Mouse (Mus musculus) heart, adult 2 months (tissue): Measurements from ENCODE around the gene Pde8b. TPM values are rescaled to one million over a fixed set of nuclear protein-coding genes. Genes with fewer than 3 reads are reported as not detected.

Experiments used
- DNase-seq, 2 experiments: peaks; one replicate each; pipeline ENCODE4 v3.0.0; 2021
- H3K27ac ChIP-seq: fragments of 200-600 bp; 2 replicates; pipeline ENCODE4 v1.8.1; 2022
- H3K27me3 ChIP-seq: fragments of 200-500 bp; 2 replicates; pipeline ENCODE4 v1.6.1; 2012; ENCODE audit warnings: mild to moderate bottlenecking, low read length, inconsistent platforms, mixed read lengths; ENCODE audit not compliant: control insufficient read depth, insufficient read depth
- H3K36me3 ChIP-seq: fragments of 200-500 bp; 2 replicates; pipeline ENCODE4 v1.6.1; 2012; ENCODE audit warnings: low read length, inconsistent platforms; ENCODE audit not compliant: control insufficient read depth, insufficient read depth
- H3K4me1 ChIP-seq: fragments of 200-500 bp; 2 replicates; pipeline ENCODE4 v1.6.1; 2011; ENCODE audit warnings: low read length; ENCODE audit not compliant: control insufficient read depth, insufficient read depth
- H3K4me3 ChIP-seq: fragments of 200-600 bp; 2 replicates; pipeline ENCODE4 v1.8.1; 2022
- H3K79me2 ChIP-seq: fragments of 200-500 bp; replicated peaks from 2 replicates; pipeline ENCODE4 v1.6.1; 2012; ENCODE audit warnings: mild to moderate bottlenecking, inconsistent platforms, low read length, moderate library complexity, mixed read lengths; ENCODE audit not compliant: control insufficient read depth, insufficient read depth
- H3K9ac ChIP-seq: fragments of 200-500 bp; 2 replicates; pipeline ENCODE4 v1.6.1; 2012; ENCODE audit warnings: low read depth, mild to moderate bottlenecking, control low read depth, inconsistent platforms, low read length, mixed read lengths
- CTCF ChIP-seq: fragments of 200-600 bp; IDR thresholded peaks from 2 replicates; pipeline ENCODE4 v1.8.1; 2022; ENCODE audit warnings: antibody characterized with exemption, mild to moderate bottlenecking, moderate library complexity
- EP300 ChIP-seq: fragments of 200-500 bp; IDR thresholded peaks from 2 replicates; pipeline ENCODE4 v1.6.1; 2011; ENCODE audit warnings: low read depth, low read length, control low read depth; ENCODE audit not compliant: insufficient read depth
- POLR2A ChIP-seq: fragments of 200-500 bp; IDR thresholded peaks from 2 replicates; pipeline ENCODE4 v1.6.1; 2011; ENCODE audit warnings: mild to moderate bottlenecking, low read depth, low read length, control low read depth; ENCODE audit not compliant: insufficient read depth
- WGBS: fragments of 180-500 bp; shearing (Covaris S2); methylation state at CpG from one replicate; pipeline ENCODE4 v1.1.7; 2018; 5-methylcytosine and 5-hydroxymethylcytosine counted together
- intact Hi-C: fragments of 180-260 bp; cut with DNase I; formaldehyde crosslinking; loops from one replicate; pipeline ENCODE4 v1.15.1; 2025
- polyA plus RNA-seq: library from polyadenylated mRNA; depleted of rRNA; stranded (reverse); fragments of >200 nt; gene quantifications from 2 replicates; pipeline ENCODE4 v1.2.3, GENCODE M21; 2012
- total RNA-seq, 2 experiments: library from RNA; stranded (reverse); gene quantifications; 2 replicates each; pipeline ENCODE4 v1.2.3; 2021

Gene Pde8b
- total and polyA plus RNA-seq, 3 experiments: 1.7 to 5.0 (median 2.6) TPM

DNA sequence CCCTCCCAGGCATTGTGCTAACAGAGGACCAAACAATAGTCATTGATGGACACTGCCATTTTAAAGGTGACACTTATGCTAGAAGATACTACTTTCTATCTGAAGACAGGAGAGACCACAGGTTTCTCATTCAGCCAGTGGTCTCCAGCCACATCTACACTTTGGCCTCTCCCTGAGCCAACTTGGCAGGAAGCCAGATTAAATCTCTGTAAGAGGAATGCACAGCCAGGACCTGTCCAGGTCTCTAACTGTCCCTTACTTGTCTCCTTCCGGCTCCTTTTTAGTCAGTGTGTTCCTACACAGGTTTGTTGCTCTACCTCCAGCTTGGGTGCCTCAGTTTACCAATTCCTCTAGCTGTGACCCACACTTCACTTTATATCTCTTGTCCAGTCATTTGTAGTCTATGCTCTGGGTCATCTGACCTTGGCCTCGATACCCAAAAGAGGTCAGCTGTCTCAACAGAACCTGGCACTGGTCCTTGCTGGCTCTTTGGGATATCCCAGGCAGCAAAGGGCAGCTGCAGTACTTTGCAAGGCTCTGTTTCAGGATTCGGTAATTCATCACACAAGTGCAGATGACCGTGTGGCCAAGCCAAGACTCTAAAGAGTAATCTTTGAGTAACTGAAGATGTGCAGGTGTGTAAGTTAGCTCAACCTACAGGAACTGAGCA, 124.5 kb downstream of the Pde8b start:
- no peaks in the 10 kb centered on the region for H3K79me2 ChIP-seq
- no peak for DNase-seq
- H3K9ac ChIP-seq: no peak overlapping the region
- no peaks in the 10 kb centered on the region for H3K36me3 ChIP-seq
- no peaks in the 10 kb centered on the region for H3K27me3 ChIP-seq
- no peak overlapping the region for H3K4me3 ChIP-seq
- TF ChIP-seq CTCF (no peak), POLR2A (no peak)
- H3K4me1 ChIP-seq: no peaks in the 10 kb centered on the region; the same call in 1 of the 2 replicates
- 79% methylated on average over 4 of the region's 4 CpGs for WGBS
- intact Hi-C loops: no loop called here
- H3K27ac ChIP-seq: no peak overlapping the region

DNA sequence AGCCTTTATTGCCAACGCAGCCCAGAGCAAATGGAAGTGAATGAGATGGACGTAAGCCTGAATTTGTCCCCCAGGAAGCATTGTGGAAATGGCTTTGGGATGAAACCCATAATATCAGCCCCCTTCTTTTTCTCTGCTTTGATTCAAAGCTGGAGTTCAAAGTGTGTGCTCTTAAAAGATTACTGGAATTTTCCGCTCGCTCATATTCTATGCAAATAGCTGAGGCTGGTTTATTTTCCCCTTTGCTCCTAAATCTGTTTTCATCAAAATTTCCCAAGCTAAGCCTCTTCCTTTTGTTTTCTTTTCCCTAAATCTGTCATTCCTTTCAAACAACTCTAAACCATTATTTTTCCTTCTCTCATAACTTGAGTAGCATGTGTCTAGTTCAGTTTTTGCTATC, 129.6 kb downstream of the Pde8b start:
- Histone ChIP-seq H3K36me3 (no peaks in the 10 kb centered on the region), H3K9ac (no peak overlapping the region), H3K27ac (no peak overlapping the region), H3K79me2 (no peaks in the 10 kb centered on the region), H3K27me3 (no peaks in the 10 kb centered on the region), H3K4me1 (no peaks in the 10 kb centered on the region), H3K4me3 (no peak overlapping the region)
- intact Hi-C loops: no loop called here
- no peak for TF ChIP-seq POLR2A
- DNase-seq: no peak
- 77% methylated on average over 4 of the region's 4 CpGs for WGBS

DNA sequence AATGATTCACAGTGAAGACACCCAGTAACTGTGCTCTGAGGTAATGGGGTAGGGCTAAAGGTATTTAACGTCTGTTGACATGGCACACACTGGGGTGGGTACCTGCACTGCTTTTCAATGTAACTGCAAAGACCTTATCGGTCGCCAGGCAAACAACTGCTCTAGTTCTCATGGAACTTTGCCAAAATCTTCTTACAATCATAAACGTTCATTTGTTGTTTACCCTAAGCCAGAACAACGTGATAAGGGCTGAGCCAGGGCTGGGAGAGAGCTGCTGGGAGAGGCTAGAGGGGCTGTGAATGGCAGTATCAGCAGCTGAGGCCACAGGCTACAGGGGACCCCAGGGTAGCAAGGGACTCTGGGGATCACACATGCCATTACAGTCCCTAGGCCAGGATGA, 136.4 kb downstream of the Pde8b start:
- Histone ChIP-seq H3K27me3 (no peaks in the 10 kb centered on the region), H3K9ac (no peak overlapping the region), H3K79me2 (no peaks in the 10 kb centered on the region), H3K27ac (no peak overlapping the region), H3K4me3 (no peak overlapping the region), H3K36me3 (no peaks in the 10 kb centered on the region), H3K4me1 (no peaks in the 10 kb centered on the region)
- DNase-seq: no peak
- no peak for TF ChIP-seq POLR2A
- no peak for TF ChIP-seq CTCF
- no peak for TF ChIP-seq EP300
- intact Hi-C loops: no loop called here
- WGBS: 20% methylated on average over 5 of the region's 5 CpGs

DNA sequence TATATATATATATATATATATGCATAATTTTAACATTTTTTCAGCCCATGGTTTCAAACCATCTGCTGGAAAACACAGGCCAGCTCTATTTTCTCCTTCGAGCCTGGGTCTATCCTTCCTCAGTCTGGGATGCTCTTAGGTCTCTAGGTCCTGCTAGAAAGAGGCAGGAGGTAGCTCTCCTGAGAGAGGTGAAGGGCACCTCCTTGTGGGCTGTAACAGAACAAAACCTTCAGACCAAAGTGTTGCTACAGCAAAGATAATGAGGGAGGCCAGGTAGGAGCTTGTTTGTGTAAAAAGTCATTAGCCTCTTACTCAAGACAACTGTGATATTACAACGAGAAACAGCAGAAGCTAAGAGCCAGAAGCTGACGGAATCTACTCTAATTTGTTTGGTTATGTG, 140.6 kb downstream of the Pde8b start:
- Histone ChIP-seq H3K27ac (no peak overlapping the region), H3K4me1 (no peaks in the 10 kb centered on the region), H3K9ac (no peak overlapping the region), H3K27me3 (no peaks in the 10 kb centered on the region), H3K4me3 (no peak overlapping the region), H3K36me3 (no peaks in the 10 kb centered on the region), H3K79me2 (no peaks in the 10 kb centered on the region)
- WGBS: 78% methylated on average over 3 of the region's 3 CpGs
- TF ChIP-seq EP300: no peak
- peak; percentile 38 for TF ChIP-seq CTCF
- TF ChIP-seq POLR2A: no peak
- intact Hi-C loops: no loop called here
- no peak for DNase-seq

DNA sequence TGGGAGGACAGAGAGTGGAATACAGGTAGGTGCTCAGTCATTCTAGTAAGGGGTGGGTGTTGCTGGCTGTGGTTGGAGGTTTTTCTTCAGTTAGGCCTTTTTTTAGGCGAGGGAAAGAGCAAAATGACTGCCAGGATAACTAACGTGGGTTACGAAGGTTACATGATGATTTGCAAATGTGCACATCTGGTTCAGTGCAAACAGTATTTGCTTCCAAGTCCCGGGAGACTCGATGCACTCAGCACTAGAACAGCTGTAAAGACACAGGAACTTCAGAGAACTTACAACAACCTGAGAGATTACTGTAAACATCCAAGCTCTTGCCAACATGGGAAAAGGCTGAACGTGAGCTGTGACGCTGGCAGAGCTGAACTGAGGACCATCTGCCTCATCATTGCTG, 142.1 kb downstream of the Pde8b start:
- Histone ChIP-seq H3K36me3 (no peaks in the 10 kb centered on the region), H3K4me3 (no peak overlapping the region), H3K79me2 (no peaks in the 10 kb centered on the region), H3K4me1 (no peaks in the 10 kb centered on the region), H3K27me3 (no peaks in the 10 kb centered on the region), H3K27ac (no peak overlapping the region), H3K9ac (no peak overlapping the region)
- intact Hi-C loops: no loop called here
- 55% methylated on average over 7 of the region's 7 CpGs for WGBS
- TF ChIP-seq POLR2A (no peak), EP300 (no peak), CTCF (no peak)
- no peak for DNase-seq

DNA sequence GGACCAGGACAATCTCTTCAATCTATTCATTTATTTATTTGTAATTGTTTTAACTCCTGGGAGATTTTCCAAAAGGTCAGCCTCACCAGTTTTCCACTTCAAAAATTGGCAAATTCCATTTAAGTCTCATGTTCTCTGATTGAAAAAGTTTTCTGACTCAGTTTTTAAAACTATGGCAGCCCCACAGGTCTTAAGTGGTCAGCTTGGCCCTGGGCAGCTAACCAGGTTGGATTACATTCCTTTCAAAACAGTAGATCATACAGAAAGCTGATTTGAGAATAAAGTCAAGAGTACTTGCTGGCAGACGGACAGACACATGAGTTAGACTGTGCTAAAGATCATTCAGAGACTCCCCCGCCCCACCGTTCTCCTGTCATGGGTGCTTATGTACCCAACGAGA, 145.3 kb downstream of the Pde8b start:
- WGBS: 78% methylated on average over 4 of the region's 4 CpGs
- Histone ChIP-seq H3K27me3 (no peaks in the 10 kb centered on the region), H3K4me1 (no peaks in the 10 kb centered on the region), H3K4me3 (no peak overlapping the region), H3K9ac (no peak overlapping the region), H3K27ac (no peak overlapping the region), H3K79me2 (no peaks in the 10 kb centered on the region), H3K36me3 (no peaks in the 10 kb centered on the region)
- intact Hi-C loops: no loop called here
- TF ChIP-seq POLR2A (no peak), EP300 (no peak), CTCF (no peak)
- no peak for DNase-seq
